Mouse (Mus musculus) liver, postnatal 0 days (tissue): Measurements from ENCODE around the gene Polr1d.

Source experiments
- CTCF ChIP-seq: sonication (generic); IDR thresholded peaks from 2 replicates; pipeline ENCODE4 v1.5.1; 2016; ENCODE audit warnings: antibody characterized with exemption, low read depth
- EP300 ChIP-seq: IDR thresholded peaks from 2 replicates; pipeline ENCODE4 v1.6.1; 2016; ENCODE audit warnings: antibody characterized with exemption, low read depth, mild to moderate bottlenecking

GRCm38 (mm10) chr5:147131912-147132311 lies 55.1 kb downstream of the Polr1d start:
- TF ChIP-seq CTCF (no peak), EP300 (no peak)
